Mouse (Mus musculus): ENCODE measurements around the gene Eapp.
"Not testable (repeated sequence)": the region's sequence is repeated elsewhere in the genome, so short reads cannot be mapped to it uniquely, and the experiment has no call there.

Eapp gene

GRCm38 (mm10) chr12:54689082-54689481 is 6.6 kb downstream of the Eapp start:
- in situ Hi-C loops (cut with MboI, MseI), result no loop called here

DNA sequence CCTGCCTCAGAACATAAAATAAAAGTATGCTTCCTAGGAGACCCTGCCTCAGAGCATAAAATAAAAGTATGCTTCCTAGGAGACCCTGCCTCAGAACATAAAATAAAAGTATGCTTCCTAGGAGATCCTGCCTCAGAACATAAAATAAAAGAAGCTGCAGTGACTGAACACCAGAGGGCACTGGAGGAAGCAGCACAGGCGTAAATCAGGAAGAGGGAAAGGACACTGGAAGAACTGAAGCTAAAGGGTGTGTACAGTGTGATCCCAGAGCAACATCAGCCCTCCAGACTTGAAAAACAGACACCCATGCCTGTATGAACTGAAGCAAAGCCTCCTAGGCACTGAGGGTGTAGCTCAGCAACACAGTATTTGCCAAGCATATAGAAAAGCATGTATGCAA is 12.5 kb downstream of the Eapp start:
- in situ Hi-C loops (cut with MboI, MseI), result no loop called here

- in situ Hi-C loops (cut with MboI, MseI), result no loop called here
These were observed 19.0 kb downstream of the Eapp start for GRCm38 (mm10) chr12:54676709-54677108.

DNA sequence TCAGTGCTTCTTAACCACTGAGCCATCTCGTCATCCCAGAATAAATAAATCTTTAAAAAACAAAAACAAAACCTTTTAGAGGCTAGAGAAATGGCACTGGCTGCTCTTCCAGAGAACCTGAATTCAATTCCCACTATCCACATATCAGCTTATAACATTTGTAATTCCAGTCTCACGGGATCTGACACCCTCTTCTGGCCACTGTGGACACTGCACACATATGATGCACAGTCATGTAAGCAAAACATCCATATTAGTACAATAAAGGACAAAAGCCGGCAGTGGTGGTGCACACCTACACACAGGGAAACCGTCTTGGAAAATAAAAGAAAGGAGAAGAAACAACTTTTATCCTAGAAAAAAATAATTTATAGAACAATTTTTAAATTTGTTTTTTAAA is 20.3 kb downstream of the Eapp start:
- in situ Hi-C loops (cut with MboI, MseI), result no loop called here

DNA sequence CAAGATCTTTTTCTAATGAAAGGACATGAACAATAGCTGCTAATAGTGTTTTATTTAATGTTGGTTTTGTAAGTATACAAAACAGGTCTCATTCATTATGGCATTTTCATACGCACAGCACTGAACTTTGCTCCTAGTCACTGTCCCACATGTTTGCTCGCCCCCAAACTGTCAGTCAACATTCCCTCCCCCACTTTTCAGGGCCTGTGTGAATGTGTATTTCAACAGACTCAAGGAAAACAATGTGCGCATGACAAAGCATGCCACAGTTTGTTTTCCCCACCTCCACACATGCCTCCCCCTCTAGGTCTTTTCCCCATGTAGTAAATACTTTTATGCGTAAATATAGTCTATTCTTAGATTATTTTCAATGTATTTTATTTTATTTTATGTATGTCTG is 24.4 kb downstream of the Eapp start:
- in situ Hi-C loops (cut with MboI, MseI), result no loop called here

DNA sequence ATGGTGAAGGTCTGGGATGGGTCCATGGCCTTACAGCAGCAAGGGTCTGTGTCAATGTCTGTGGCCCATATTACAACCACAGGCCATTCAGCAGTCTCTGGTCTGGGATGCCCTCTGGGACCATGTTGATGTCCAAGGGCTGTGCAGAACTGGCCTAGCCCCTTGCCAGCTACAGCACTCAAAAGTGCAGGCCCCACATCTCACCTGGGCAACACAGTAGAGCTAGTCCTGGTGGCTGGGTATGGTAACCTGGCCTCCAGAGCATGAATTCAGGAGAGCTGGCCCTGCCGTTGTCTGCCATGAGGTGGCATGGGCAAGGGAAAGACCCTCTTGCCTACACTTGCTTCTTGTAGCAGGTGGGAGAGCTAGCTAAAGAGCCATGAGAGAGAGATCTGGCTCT is 27.6 kb downstream of the Eapp start:
- in situ Hi-C loops (cut with MboI, MseI), result no loop called here

GRCm38 (mm10) chr12:54665526-54665925 is 30.2 kb downstream of the Eapp start:
- in situ Hi-C loops (cut with MboI, MseI), result no loop called here

GRCm38 (mm10) chr12:54661470-54661869 is 34.2 kb downstream of the Eapp start:
- in situ Hi-C loops (cut with MboI, MseI), result not testable (repeated sequence)

DNA sequence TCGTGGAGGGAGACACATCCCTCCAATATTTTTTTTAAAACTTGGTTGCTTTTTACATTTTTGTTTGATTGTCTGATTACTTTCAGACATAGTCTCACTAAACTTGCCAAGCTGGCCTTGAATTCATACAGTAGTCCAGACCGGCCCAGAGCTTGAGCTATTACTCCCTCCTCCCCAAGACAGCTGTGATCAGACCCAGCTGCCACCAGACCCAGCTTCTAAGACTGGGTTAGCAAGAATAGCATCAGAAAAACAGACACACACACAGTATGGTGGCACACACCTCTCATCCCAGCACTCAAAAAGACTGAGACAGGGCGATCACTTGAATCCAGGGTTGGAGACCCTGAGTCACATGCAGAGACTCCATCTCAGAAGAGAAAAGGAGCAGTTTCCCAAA is 35.8 kb downstream of the Eapp start:
- in situ Hi-C loops (cut with MboI, MseI), result no loop called here

- in situ Hi-C loops (cut with MboI, MseI), result no loop called here
These were observed 37.1 kb downstream of the Eapp start for GRCm38 (mm10) chr12:54658425-54659092.

- in situ Hi-C loops (cut with MboI, MseI), result no loop called here
These were observed 37.7 kb downstream of the Eapp start for GRCm38 (mm10) chr12:54657951-54658350.

DNA sequence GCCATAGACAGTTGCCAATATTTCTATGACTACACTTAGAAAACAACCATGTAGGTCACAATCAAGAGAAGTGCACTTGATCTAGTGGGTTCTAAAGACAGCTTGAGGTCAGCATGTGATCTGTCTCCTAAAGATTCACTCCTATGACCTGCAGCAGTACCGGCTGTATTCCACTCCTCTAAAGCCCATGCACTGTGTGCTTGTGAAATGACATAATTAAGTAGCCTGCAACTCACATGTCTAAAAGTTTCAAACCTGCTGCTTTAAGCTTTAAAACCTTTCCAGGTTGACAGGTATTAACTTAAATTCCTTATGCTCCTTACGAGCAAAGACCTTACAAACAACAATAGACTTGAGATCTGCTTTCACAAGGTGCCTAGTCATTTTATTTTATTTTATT is 38.5 kb downstream of the Eapp start:
- in situ Hi-C loops (cut with MboI, MseI), result no loop called here

DNA sequence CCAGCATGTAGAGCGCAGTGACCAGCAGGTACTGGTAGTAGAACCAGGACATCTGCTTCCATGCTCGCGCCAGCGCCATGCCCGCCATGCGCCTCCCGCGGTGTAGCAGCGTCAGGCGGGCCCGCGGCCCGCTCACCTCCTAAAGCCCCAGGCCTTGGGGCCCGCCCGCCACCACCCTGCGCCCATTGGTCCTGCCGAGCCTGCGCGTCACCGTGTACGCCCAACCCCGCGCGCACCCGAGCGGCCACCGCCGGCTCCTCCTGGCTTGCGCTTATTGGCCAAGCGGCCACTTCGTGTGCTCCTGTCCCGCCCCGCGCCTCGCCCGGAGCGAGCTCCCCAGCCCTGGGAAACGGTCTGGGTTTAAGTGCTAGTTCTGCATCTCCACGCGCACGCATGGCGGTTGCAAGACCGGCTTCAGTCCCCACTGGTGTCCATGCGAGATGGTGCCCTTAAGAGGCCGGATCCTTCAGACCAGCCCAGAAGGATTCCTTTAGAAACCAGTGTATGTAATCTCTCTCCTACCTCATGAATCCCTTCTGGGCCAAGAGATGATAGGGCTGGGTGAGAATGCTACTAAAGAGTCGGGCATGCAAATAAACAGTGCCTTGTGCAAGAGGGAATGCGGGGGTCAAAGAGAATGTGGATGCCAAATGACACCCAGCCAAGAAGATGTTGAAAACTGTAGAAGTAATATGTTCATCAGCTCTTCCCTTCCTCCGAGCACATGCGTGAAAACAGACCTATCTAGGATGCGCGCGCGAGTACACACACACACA is 39.1 kb downstream of the Eapp start, which contains the start of gene Sptssa:
TSS of gene Sptssa (minus strand) at position 178 of the 776 bp plus-strand sequence.
- in situ Hi-C loops (cut with MboI, MseI), result no loop called here

DNA sequence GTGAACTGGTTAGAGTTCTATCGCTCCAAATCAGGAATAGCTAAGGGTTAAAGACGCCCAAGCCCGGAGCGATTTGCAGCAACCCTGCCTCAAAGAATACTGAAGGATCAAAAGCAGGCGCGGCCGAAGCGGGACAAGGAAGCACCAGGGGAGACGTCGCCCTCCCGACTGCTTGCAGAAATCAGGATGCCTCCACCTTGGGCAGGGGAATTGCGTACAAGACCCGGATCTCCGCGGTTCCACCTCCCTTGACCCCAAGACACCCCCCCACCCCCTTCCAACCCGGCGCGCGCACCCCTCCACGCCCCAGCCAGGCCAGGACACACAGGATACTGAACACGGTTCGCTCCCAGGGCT is 39.7 kb downstream of the Eapp start:
- in situ Hi-C loops (cut with MboI, MseI), result no loop called here

DNA sequence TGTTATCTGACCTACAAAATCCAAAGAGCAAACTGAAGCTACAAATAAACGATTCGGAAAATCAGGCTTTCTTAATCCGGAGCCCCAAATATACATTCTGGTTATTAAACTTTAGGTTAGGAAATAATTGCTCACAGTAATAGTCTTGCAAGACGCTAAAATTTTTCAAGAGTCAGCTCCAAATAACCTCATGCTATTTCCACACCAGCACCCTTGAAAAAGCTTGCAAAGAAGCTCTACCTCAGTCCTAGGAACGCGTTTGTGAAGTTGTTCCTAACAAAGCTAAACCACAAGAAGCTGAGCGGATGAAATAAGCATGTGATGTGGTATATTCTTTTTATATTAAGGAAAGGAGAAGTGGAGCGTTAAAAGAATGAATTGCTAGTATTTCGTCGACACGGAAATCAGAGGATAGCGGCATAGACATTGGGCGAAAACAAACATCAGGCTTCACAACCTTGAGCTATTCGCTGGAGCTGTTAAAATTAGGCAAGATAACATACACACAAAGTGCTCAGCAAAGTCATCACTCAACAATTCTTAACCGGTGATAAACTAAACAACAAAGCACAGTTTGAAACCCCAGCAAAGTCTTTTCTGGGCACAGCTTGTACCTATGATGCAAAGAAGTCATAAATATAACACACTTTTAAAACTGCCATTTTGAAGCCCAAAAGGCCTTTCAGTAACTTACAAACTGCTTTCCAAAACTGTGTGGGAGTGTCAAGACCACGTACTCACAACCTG is 40.2 kb downstream of the Eapp start:
- in situ Hi-C loops (cut with MboI, MseI), result no loop called here

DNA sequence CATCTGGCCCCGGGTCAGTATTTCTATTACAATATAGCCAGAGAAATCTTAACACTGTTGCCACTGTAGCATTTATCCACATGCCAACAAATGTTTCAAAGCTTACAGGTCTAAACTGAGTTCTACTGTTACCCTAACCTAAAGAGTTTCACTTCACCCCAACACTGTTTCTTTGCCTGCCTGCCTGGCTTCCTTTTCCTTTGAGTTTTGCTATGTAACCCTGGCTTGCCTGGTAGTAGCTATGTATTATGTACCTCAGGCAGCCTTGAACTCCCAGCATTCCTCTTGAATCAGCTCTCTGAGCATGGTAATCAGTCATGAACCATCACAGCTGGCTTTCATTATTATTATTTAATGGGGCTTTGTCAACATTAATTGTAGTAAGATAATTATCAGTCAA is 41.0 kb downstream of the Eapp start:
- in situ Hi-C loops (cut with MboI, MseI), result no loop called here

DNA sequence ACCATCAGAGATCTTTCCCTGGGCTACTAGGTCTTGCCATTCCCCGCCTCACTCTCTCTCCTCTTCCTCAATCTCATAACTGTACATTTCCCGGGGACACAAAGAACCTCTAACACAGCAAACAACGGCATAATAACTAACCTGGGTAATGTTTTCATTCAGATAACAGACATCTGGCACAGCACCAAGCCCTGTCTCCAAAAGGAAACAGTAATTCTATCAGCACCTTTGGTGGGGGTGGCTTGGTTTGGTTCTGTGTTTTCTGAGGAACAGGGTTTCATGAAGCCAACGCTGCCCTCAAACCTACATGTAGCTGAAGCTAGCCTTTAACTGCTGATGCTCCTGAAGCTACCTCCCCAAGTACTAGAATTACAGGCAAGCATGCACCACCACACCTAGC is 41.6 kb downstream of the Eapp start:
- in situ Hi-C loops (cut with MboI, MseI), result no loop called here

DNA sequence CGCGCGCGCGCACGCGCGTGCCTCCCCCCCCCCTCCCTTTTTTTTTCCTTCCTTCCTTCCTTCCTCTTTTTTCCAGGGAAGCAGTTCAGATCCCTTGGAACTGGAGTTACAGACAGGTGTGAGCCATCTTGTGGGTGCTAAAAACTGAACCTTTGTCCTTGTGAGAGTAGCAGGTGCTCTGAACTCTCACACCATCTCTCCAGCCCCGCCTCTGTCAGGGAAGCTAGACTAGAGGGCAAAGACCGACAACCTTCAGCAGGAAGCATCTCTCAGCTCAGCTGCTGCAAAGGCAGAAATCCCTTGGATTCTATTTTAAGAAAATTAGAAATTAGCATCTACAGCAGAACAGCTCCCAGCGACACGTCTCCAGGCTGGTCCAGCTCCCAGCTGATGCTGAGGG is 43.4 kb downstream of the Eapp start:
- in situ Hi-C loops (cut with MboI, MseI), result no loop called here

DNA sequence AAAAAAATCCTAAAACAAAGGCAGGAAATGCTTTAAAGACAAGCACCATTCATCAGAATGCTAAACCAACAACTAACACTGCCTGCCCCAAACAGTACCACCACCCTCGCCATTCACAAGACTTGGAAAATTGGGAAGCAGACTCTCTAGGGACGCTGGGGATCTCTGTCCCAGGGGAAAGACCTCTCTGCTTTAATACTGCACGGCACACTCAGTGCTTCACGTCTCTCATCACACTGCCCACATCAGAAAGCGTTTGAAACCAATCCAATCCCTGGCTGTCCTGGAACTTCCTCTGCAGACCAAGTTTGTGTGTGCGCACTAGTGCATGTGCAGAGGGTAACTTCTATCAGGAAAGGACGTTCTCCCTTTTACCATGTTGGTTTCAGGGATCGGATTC is 43.9 kb downstream of the Eapp start:
- in situ Hi-C loops (cut with MboI, MseI), result no loop called here

- in situ Hi-C loops (cut with MboI, MseI), result no loop called here
These were observed 44.5 kb downstream of the Eapp start for GRCm38 (mm10) chr12:54651158-54651557.

- in situ Hi-C loops (cut with MboI, MseI), result no loop called here
These were observed 50.8 kb downstream of the Eapp start for GRCm38 (mm10) chr12:54644947-54645346.

GRCm38 (mm10) chr12:54643320-54643892 is 52.3 kb downstream of the Eapp start:
- in situ Hi-C loops (cut with MboI, MseI), result no loop called here
